Mouse (Mus musculus) Patski (cell line): Measurements from ENCODE around the gene Adamts18. TPM values are rescaled to one million over a fixed set of nuclear protein-coding genes. Genes with fewer than 3 reads are reported as not detected.

Experiments
- ATAC-seq: fragments of 100-300 bp; one replicate; pipeline ENCODE4 v1.8.0; 2021
- CTCF ChIA-PET: fragments of 350-600 bp; sonication (Branson Sonifier 250); formaldehyde crosslinking; loops from one replicate; lab custom pipeline; 2022; ENCODE audit warnings: inconsistent platforms; lab: Charles Lee
- POLR2A ChIA-PET: fragments of 350-600 bp; sonication (Branson Sonifier 250); formaldehyde crosslinking; loops from one replicate; lab custom pipeline; 2022; ENCODE audit warnings: antibody characterized with exemption, inconsistent platforms; lab: Charles Lee
- DNase-seq: peaks from one replicate; pipeline ENCODE4 v3.0.0-alpha.2; 2011; ENCODE audit warnings: low read depth, low spot score
- H3K27me3 ChIP-seq: fragments of 371-371 bp; one replicate; pipeline ENCODE4 v1.5.1; 2021
- CTCF ChIP-seq: fragments of 100-300 bp; IDR thresholded peaks from one replicate; pipeline ENCODE4 v1.5.1; 2021
- in situ Hi-C: fragments of 300-500 bp; cut with MboI; formaldehyde crosslinking; loops from 3 replicates; pipeline ENCODE4 v1.11.1; 2018; ENCODE audit warnings: low pct_unique_long_range_greater_than_20kb, mixed read lengths
- polyA plus RNA-seq: library from polyadenylated mRNA; unstranded; gene quantifications from one replicate; pipeline ENCODE4 v1.2.3, GENCODE M21; 2021

The Adamts18 gene
- polyA plus RNA-seq, 1 experiment from 2014 or later: not detected

DNA sequence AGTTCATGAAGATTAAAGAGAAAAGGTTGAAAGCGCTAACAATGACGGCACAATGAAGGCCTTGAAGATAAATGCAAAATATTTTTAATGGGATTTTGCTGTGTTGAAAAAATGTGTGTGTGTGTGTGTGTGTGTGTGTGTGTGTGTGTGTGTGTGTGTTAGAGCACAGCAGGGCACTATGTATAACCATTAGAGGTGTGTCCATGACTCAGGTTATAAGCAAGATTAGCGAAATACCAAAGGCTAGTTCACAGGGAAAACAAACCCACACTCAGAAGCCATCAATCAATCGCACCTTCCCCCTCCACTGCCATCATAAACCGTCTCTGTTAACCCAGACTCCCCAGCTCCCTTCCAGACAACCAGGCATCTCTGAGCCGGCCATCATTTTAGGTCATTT, 86.4 kb downstream of the Adamts18 start:
- no peaks in the 10 kb centered on the region for H3K27me3 ChIP-seq
- ChIA-PET POLR2A (no interaction called here), CTCF (interaction anchor here (0.7 kb wide), 1 partner anchor 15 kb away, joined by 3 read pairs; no protein-coding TSS in a partner anchor)
- no peak for DNase-seq
- TF ChIP-seq CTCF: no peak
- no peak for ATAC-seq
- in situ Hi-C loops: no loop called here

GRCm38 (mm10) chr8:113755866-113756265, 92.7 kb downstream of the Adamts18 start:
- in situ Hi-C loops: no loop called here
- TF ChIP-seq CTCF: no peak

GRCm38 (mm10) chr8:113753153-113753552, 95.4 kb downstream of the Adamts18 start:
- CTCF ChIA-PET: no interaction called here
- no peak for ATAC-seq
- in situ Hi-C loops: no loop called here
- no peak for DNase-seq
- TF ChIP-seq CTCF: no peak
- POLR2A ChIA-PET: no interaction called here
- H3K27me3 ChIP-seq: no peaks in the 10 kb centered on the region

More at GRCm38 (mm10) chr8:113755866-113756265, 92.7 kb downstream of the Adamts18 start:
- ChIA-PET POLR2A (no interaction called here), CTCF (interaction anchor here (1.6 to 1.7 kb wide), 2 partner anchors 9 to 13 kb away, joined by 4 to 5 read pairs; no protein-coding TSS in a partner anchor)
- no peaks in the 10 kb centered on the region for H3K27me3 ChIP-seq
- no peak for ATAC-seq
- no peak for DNase-seq

GRCm38 (mm10) chr8:113752349-113752748, 96.2 kb downstream of the Adamts18 start:
- ChIA-PET POLR2A (interaction anchor here (0.6 kb wide), 1 partner anchor 62 kb away, joined by 3 read pairs; no protein-coding TSS in a partner anchor), CTCF (no interaction called here)
- ATAC-seq (no peak), DNase-seq (no peak)
- in situ Hi-C loops: no loop called here
- no peak for TF ChIP-seq CTCF
- no peaks in the 10 kb centered on the region for H3K27me3 ChIP-seq

DNA sequence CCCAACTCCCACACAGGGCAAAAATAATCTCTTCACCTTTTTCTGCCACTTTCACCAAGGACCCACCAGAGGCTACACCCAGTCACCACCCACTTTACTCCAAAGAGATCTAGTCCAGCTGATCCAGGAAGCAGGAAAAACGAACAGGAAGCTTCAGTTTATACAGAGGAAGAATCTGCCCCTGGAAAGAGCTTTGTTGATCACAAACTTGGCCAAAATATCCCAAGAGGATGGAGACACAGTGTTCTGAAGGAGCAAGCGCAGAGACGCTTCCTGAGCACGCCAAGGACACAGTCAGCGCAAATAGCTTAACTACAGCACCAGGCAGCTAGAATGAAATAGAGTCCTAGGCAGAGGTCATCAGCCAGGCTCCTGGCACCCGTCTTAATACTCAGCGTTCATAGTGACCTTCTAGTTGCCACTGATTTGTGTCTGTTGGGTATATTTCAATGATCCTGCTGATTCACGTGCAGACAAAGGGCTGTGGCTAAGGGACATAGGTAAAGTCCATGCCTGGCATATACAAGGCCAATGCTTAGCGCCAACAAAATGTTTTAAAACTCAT, 113.0 kb downstream of the Adamts18 start:
- DNase-seq: no peak
- ATAC-seq: no peak
- in situ Hi-C loops: no loop called here
- CTCF ChIA-PET: interaction anchor here (0.8 to 1.2 kb wide), 3 partner anchors 11 to 21 kb away, joined by 3 read pairs; no protein-coding TSS in a partner anchor
- no peaks in the 10 kb centered on the region for H3K27me3 ChIP-seq
- POLR2A ChIA-PET: no interaction called here
- no peak for TF ChIP-seq CTCF

- POLR2A ChIA-PET: no interaction called here
- ATAC-seq: no peak
Observed at GRCm38 (mm10) chr8:113725331-113725730, 123.2 kb downstream of the Adamts18 start.

GRCm38 (mm10) chr8:113723873-113724538, 124.5 kb downstream of the Adamts18 start:
- in situ Hi-C loops: no loop called here
- TF ChIP-seq CTCF: no peak
- CTCF ChIA-PET: interaction anchor here (1.3 kb wide), 1 partner anchor 12 kb away, joined by 3 read pairs; no protein-coding TSS in a partner anchor
- DNase-seq (no peak), ATAC-seq (no peak)
- POLR2A ChIA-PET: no interaction called here
- H3K27me3 ChIP-seq: no peaks in the 10 kb centered on the region

More at GRCm38 (mm10) chr8:113725331-113725730, 123.2 kb downstream of the Adamts18 start:
- in situ Hi-C loops: no loop called here
- H3K27me3 ChIP-seq: no peaks in the 10 kb centered on the region
- TF ChIP-seq CTCF: no peak
- no peak for DNase-seq
- CTCF ChIA-PET: interaction anchor here (1.3 kb wide), 1 partner anchor 10 kb away, joined by 3 read pairs; no protein-coding TSS in a partner anchor

DNA sequence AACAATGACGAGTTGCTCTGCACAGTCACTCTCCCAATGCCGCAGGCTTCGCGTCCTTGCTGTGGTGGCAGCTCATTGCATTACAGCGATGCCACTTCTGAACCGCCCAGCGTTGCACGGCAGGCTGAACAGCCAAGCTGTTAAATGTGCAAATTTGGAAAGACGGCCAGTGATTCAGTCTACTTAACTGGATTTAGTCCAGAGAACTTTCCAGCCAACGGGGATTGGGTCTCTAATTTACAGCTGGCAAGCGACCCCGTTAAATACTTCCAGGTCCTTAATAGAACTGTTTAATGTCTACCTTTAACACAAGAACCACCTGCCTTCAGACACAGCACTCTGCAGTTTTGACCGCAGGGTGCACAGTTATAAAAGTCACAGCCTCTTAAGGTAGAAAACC, 127.1 kb downstream of the Adamts18 start:
- no peak for TF ChIP-seq CTCF
- in situ Hi-C loops: no loop called here
- CTCF ChIA-PET: interaction anchor here (1.1 to 1.4 kb wide), 2 partner anchors 14 to 51 kb away, joined by 3 read pairs; no protein-coding TSS in a partner anchor
- DNase-seq: peak; percentile 19
- peak; percentile 98 for ATAC-seq
- POLR2A ChIA-PET: no interaction called here
- no peaks in the 10 kb centered on the region for H3K27me3 ChIP-seq

GRCm38 (mm10) chr8:113704968-113705367, 143.6 kb downstream of the Adamts18 start:
- ChIA-PET CTCF (interaction anchor here (1.0 kb wide), 1 partner anchor 22 kb away, joined by 3 read pairs; no protein-coding TSS in a partner anchor), POLR2A (interaction anchor here (0.5 kb wide), 1 partner anchor 239 kb away, joined by 3 read pairs; no protein-coding TSS in a partner anchor)
- TF ChIP-seq CTCF: no peak
- ATAC-seq (no peak), DNase-seq (no peak)
- no peaks in the 10 kb centered on the region for H3K27me3 ChIP-seq
- in situ Hi-C loops: no loop called here

GRCm38 (mm10) chr8:113691622-113692343, 156.8 kb downstream of the Adamts18 start:
- H3K27me3 ChIP-seq: no peaks in the 10 kb centered on the region
- ChIA-PET POLR2A (no interaction called here), CTCF (no interaction called here)
- DNase-seq (no peak), ATAC-seq (no peak)
- no peak for TF ChIP-seq CTCF
- in situ Hi-C loops: no loop called here
